Mouse (Mus musculus): ENCODE results near the gene H2al1c. TPM values are rescaled to one million over a fixed set of nuclear protein-coding genes. Genes with fewer than 3 reads are reported as not detected.
"Not testable (repeated sequence)": the region's sequence is repeated elsewhere in the genome, so short reads cannot be mapped to it uniquely, and the experiment has no call there.

Gene H2al1c
- polyA plus RNA-seq, 1 experiment from 2014 or later: not detected

GRCm38 (mm10) chrX:11324359-11324758 lies 18.9 kb downstream of the H2al1c start, which contains the start of gene H2al1i:
H2al1i (plus strand) TSS chrX:11324659.
- WGBS: 100% methylated on average over 3 of the region's 5 CpGs
- not testable (repeated sequence) for H3K9ac ChIP-seq (ENCODE audit: low read depth, low read length); H3K27me3 ChIP-seq (replicated peaks; ENCODE audit: control insufficient read depth, insufficient read depth, low read length); H3K27ac ChIP-seq (ENCODE audit: low read depth, low read length); H3K4me3 ChIP-seq (ENCODE audit: low read depth, low read length); ATAC-seq; H3K4me1 ChIP-seq (replicated peaks; ENCODE audit: control insufficient read depth, insufficient read depth, low read length); H3K9me3 ChIP-seq (ENCODE audit: control insufficient read depth); H3K4me2 ChIP-seq (replicated peaks; ENCODE audit: low read depth); H3K36me3 ChIP-seq (ENCODE audit: control insufficient read depth, insufficient read depth)

DNA sequence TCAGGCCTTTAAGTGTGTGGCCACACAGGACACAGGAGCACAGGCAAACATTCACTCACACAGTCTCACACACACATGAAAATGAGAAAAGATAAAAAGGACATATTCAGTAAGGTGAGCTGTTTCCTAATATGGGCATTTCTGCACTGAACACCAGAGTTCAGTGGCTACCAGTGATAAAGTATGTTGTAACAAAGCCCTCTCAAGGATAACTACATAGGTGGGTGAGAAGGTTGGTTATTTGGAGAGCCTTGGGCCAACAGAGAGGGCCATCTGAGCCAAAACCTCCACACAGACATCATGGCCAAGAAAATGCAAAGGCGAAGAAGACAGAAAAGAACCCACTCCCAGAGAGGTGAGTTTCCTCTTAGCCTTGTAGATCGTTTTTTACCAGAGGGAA lies 22.1 kb downstream of the H2al1c start, which contains the start of gene H2al1j:
H2al1j (plus strand) TSS at position 301 of the 400 bp plus-strand sequence.
- not testable (repeated sequence) for H3K4me2 ChIP-seq (replicated peaks; ENCODE audit: low read depth); H3K4me1 ChIP-seq (replicated peaks; ENCODE audit: control insufficient read depth, insufficient read depth, low read length); H3K36me3 ChIP-seq (ENCODE audit: control insufficient read depth, insufficient read depth); H3K9ac ChIP-seq (ENCODE audit: low read depth, low read length); H3K4me3 ChIP-seq (ENCODE audit: low read depth, low read length); H3K27me3 ChIP-seq (replicated peaks; ENCODE audit: control insufficient read depth, insufficient read depth, low read length); H3K27ac ChIP-seq (ENCODE audit: low read depth, low read length); ATAC-seq; H3K9me3 ChIP-seq (ENCODE audit: control insufficient read depth)
- 85% methylated on average over 2 of the region's 2 CpGs for WGBS

DNA sequence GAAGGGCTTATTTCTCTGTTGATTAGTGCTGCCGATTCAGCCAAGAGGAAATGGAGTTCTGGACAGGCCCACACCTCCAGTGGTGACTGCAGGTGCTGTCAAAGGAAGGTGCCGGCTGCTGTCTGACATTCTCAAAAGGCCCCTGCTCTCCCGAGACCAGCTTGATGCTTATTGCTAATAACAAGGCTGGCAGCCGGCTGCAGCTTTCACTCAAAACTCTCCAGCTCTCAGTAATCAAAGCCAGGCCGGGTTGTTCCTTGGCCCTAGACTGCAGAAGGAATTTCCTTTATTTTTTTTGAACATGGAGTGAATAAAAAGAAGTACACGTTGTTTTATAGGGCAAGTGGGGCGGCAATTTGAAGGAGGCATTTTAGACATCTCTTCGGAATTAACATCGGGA lies 40.3 kb downstream of the H2al1c start:
- H3K9me3 ChIP-seq (ENCODE audit: control insufficient read depth): no peaks in the 10 kb centered on the region
- no peak overlapping the region for H3K9ac ChIP-seq (ENCODE audit: low read depth, low read length)
- no peak overlapping the region for H3K4me3 ChIP-seq (ENCODE audit: low read depth, low read length)
- no peak overlapping the region for H3K27ac ChIP-seq (ENCODE audit: low read depth, low read length)
- no peak for TF ChIP-seq CTCF (IDR thresholded peaks at IDR 0.05; ENCODE audit: low read depth)
- ATAC-seq: no peak
- H3K27me3 ChIP-seq (replicated peaks; ENCODE audit: control insufficient read depth, insufficient read depth, low read length): no peaks in the 10 kb centered on the region
- 78% methylated on average over 9 of the region's 9 CpGs for WGBS
- no peaks in the 10 kb centered on the region for H3K36me3 ChIP-seq (ENCODE audit: control insufficient read depth, insufficient read depth)
- no peak overlapping the region for H3K4me2 ChIP-seq (replicated peaks; ENCODE audit: low read depth)
- no peaks in the 10 kb centered on the region for H3K4me1 ChIP-seq (replicated peaks; ENCODE audit: control insufficient read depth, insufficient read depth, low read length)

GRCm38 (mm10) chrX:11346756-11347155 lies 41.3 kb downstream of the H2al1c start:
- H3K36me3 ChIP-seq (ENCODE audit: control insufficient read depth, insufficient read depth): no peaks in the 10 kb centered on the region
- H3K9me3 ChIP-seq (ENCODE audit: control insufficient read depth): no peaks in the 10 kb centered on the region
- H3K4me3 ChIP-seq (ENCODE audit: low read depth, low read length): no peak overlapping the region
- no peaks in the 10 kb centered on the region for H3K27me3 ChIP-seq (replicated peaks; ENCODE audit: control insufficient read depth, insufficient read depth, low read length)
- H3K27ac ChIP-seq (ENCODE audit: low read depth, low read length): no peak overlapping the region
- no peak overlapping the region for H3K4me2 ChIP-seq (replicated peaks; ENCODE audit: low read depth)
- 91% methylated on average over 3 of the region's 3 CpGs for WGBS
- no peak overlapping the region for H3K9ac ChIP-seq (ENCODE audit: low read depth, low read length)
- ATAC-seq: no peak
- no peak for TF ChIP-seq CTCF (IDR thresholded peaks at IDR 0.05; ENCODE audit: low read depth)
- no peaks in the 10 kb centered on the region for H3K4me1 ChIP-seq (replicated peaks; ENCODE audit: control insufficient read depth, insufficient read depth, low read length)

Other genes with a start within 250 kb of the H2al1c start
- not detected in 2 replicates for gene H2al1a, start 6.4 kb upstream of the H2al1c start, polyA plus RNA-seq (2015; fragmentation: Nextera tagmentation; extraction: Ambion mirVana)
- gene H2al1b, start 3.2 kb upstream of the H2al1c start, polyA plus RNA-seq (2015; fragmentation: Nextera tagmentation; extraction: Ambion mirVana): not detected in 2 replicates
- not detected in 2 replicates for gene H2al1d, start 3.2 kb downstream of the H2al1c start, polyA plus RNA-seq (2015; fragmentation: Nextera tagmentation; extraction: Ambion mirVana)
- not detected in 2 replicates for gene H2al1e, start 6.3 kb downstream of the H2al1c start, polyA plus RNA-seq (2015; fragmentation: Nextera tagmentation; extraction: Ambion mirVana)
- not detected in 2 replicates for gene H2al1f, start 9.5 kb downstream of the H2al1c start, polyA plus RNA-seq (2015; fragmentation: Nextera tagmentation; extraction: Ambion mirVana)
- not detected in 2 replicates for gene H2al1g, start 12.6 kb downstream of the H2al1c start, polyA plus RNA-seq (2015; fragmentation: Nextera tagmentation; extraction: Ambion mirVana)
- gene H2al1h, start 15.8 kb downstream of the H2al1c start, polyA plus RNA-seq (2015; fragmentation: Nextera tagmentation; extraction: Ambion mirVana): not detected in 2 replicates
- not detected in 2 replicates for gene H2al1i, start 19.0 kb downstream of the H2al1c start, polyA plus RNA-seq (2015; fragmentation: Nextera tagmentation; extraction: Ambion mirVana)
- gene H2al1j, start 22.2 kb downstream of the H2al1c start, polyA plus RNA-seq (2015; fragmentation: Nextera tagmentation; extraction: Ambion mirVana): not detected in 2 replicates